Mouse (Mus musculus) G1E (cell line): Measurements from ENCODE around the gene Ccdc113. TPM values are rescaled to one million over a fixed set of nuclear protein-coding genes. Genes with fewer than 3 reads are reported as not detected.

Experiments used
- ATAC-seq: 2 replicates; pipeline ENCODE4 v1.8.0; 2016; ENCODE audit warnings: mild to moderate bottlenecking; ENCODE audit not compliant: insufficient number of reproducible peaks, poor library complexity, low FRiP score, severe bottlenecking; ENCODE audit errors: extremely low read depth
- DNase-seq: peaks from one replicate; pipeline ENCODE4 v3.0.0; 2012; ENCODE audit warnings: low spot score
- H3K27me3 ChIP-seq: 2 replicates; pipeline ENCODE4 v1.6.1; 2012; ENCODE audit warnings: mild to moderate bottlenecking, low read length, inconsistent platforms; ENCODE audit not compliant: insufficient read depth
- H3K36me3 ChIP-seq: replicated peaks from 2 replicates; pipeline ENCODE3; 2012; ENCODE audit warnings: mild to moderate bottlenecking, inconsistent platforms
- H3K4me1 ChIP-seq: 2 replicates; pipeline ENCODE4 v1.6.1; 2012; ENCODE audit warnings: low read depth, low read length, inconsistent platforms, mixed read lengths; ENCODE audit not compliant: insufficient read depth
- H3K4me3 ChIP-seq: 2 replicates; pipeline ENCODE4 v1.5.1; 2012; ENCODE audit warnings: low read depth, mild to moderate bottlenecking, inconsistent platforms, low read length, moderate library complexity, mixed read lengths
- H3K9me3 ChIP-seq: replicated peaks from 2 replicates; pipeline ENCODE4 v1.6.1; 2012; ENCODE audit warnings: inconsistent platforms
- CTCF ChIP-seq: IDR thresholded peaks from 2 replicates; pipeline ENCODE4 v1.5.1; 2012; ENCODE audit warnings: low read depth, low read length, inconsistent platforms, mixed read lengths
- GATA1 ChIP-seq: IDR thresholded peaks from 2 replicates; pipeline ENCODE4 v1.6.1; 2012; ENCODE audit warnings: borderline replicate concordance, low read length, inconsistent platforms, mixed read lengths
- GATA2 ChIP-seq: IDR thresholded peaks from 2 replicates; pipeline ENCODE4 v1.6.1; 2012; ENCODE audit warnings: low read depth, low read length, inconsistent platforms, borderline replicate concordance
- POLR2AphosphoS5 ChIP-seq: IDR thresholded peaks from 2 replicates; pipeline ENCODE4 v1.6.1; 2012; ENCODE audit warnings: low read depth, low read length, inconsistent platforms; ENCODE audit not compliant: insufficient replicate concordance
- TAL1 ChIP-seq: conservative IDR thresholded peaks from 2 replicates; pipeline ENCODE4 v1.6.1; 2012; ENCODE audit warnings: low read depth, low read length, inconsistent platforms, mixed read lengths
- polyA plus RNA-seq: library from polyadenylated mRNA; stranded (reverse); fragments of >175 nt; gene quantifications from 2 replicates; pipeline ENCODE4 v1.2.3, GENCODE M21; 2012
- total RNA-seq, 2 experiments: library from RNA; stranded (forward) in 1 of 2; stranded (reverse) in 1 of 2; fragments of 200-1000 nt in 1 of 2; fragments of >200 nt in 1 of 2; fragmentation: Nextera tagmentation in 1 of 2; gene quantifications; 2 replicates each; pipeline ENCODE4 v1.2.3; 2014 to 2017

The Ccdc113 gene
- total and polyA plus RNA-seq, 3 experiments = not detected

GRCm38 (mm10) chr8:95505606-95506005 lies 28.3 kb upstream of the Ccdc113 start:
- Histone ChIP-seq H3K4me3 (no peak overlapping the region), H3K27me3 (peaks cover 21% of the 10 kb centered on the region), H3K9me3 (no peaks in the 10 kb centered on the region; the same call in 1 of the 2 replicates), H3K4me1 (no peaks in the 10 kb centered on the region), H3K36me3 (no peaks in the 10 kb centered on the region)
- ATAC-seq (no peak), DNase-seq (no peak)
- no peak for TF ChIP-seq GATA2
- no peak for TF ChIP-seq POLR2AphosphoS5
- TF ChIP-seq GATA1 = no peak
- no peak for TF ChIP-seq CTCF
- no peak for TF ChIP-seq TAL1

GRCm38 (mm10) chr8:95506245-95506644 lies 27.6 kb upstream of the Ccdc113 start:
- TF ChIP-seq POLR2AphosphoS5 (no peak), TAL1 (no peak), CTCF (no peak), GATA2 (no peak), GATA1 (no peak)
- DNase-seq (no peak), ATAC-seq (no peak)

GRCm38 (mm10) chr8:95512257-95512656 lies 21.6 kb upstream of the Ccdc113 start:
- Histone ChIP-seq H3K27me3 (peaks cover 21% of the 10 kb centered on the region), H3K36me3 (no peaks in the 10 kb centered on the region), H3K4me1 (no peaks in the 10 kb centered on the region), H3K4me3 (no peak overlapping the region), H3K9me3 (no peaks in the 10 kb centered on the region)
- TF ChIP-seq GATA2 = no peak
- no peak for TF ChIP-seq GATA1
- TF ChIP-seq POLR2AphosphoS5 = no peak
- TF ChIP-seq TAL1 = no peak
- DNase-seq = no peak
- no peak for ATAC-seq

More at GRCm38 (mm10) chr8:95506245-95506644, 27.6 kb upstream of the Ccdc113 start:
- Histone ChIP-seq H3K36me3 (no peaks in the 10 kb centered on the region), H3K4me1 (no peaks in the 10 kb centered on the region), H3K9me3 (no peaks in the 10 kb centered on the region; the same call in 1 of the 2 replicates), H3K27me3 (peaks cover 26% of the 10 kb centered on the region), H3K4me3 (no peak overlapping the region)

GRCm38 (mm10) chr8:95513219-95513618 lies 20.7 kb upstream of the Ccdc113 start:
- no peaks in the 10 kb centered on the region for H3K36me3 ChIP-seq
- H3K27me3 ChIP-seq = peaks cover 21% of the 10 kb centered on the region
- H3K4me3 ChIP-seq = no peak overlapping the region
- H3K9me3 ChIP-seq = no peaks in the 10 kb centered on the region
- no peak for DNase-seq
- H3K4me1 ChIP-seq = no peaks in the 10 kb centered on the region
- no peak for ATAC-seq
- TF ChIP-seq GATA1 (no peak), TAL1 (no peak), GATA2 (no peak), CTCF (no peak), POLR2AphosphoS5 (no peak)

- Histone ChIP-seq H3K9me3 (no peaks in the 10 kb centered on the region), H3K36me3 (no peaks in the 10 kb centered on the region), H3K4me1 (no peaks in the 10 kb centered on the region), H3K4me3 (no peak overlapping the region), H3K27me3 (peaks cover 10% of the 10 kb centered on the region)
- DNase-seq (no peak), ATAC-seq (no peak)
- TF ChIP-seq GATA1 (no peak), TAL1 (no peak), CTCF (no peak), GATA2 (no peak), POLR2AphosphoS5 (no peak)
Measured at GRCm38 (mm10) chr8:95516928-95517327, 17.0 kb upstream of the Ccdc113 start.

- ATAC-seq (no peak), DNase-seq (no peak)
- Histone ChIP-seq H3K9me3 (no peaks in the 10 kb centered on the region), H3K4me3 (no peak overlapping the region), H3K4me1 (no peaks in the 10 kb centered on the region), H3K27me3 (peaks cover 7% of the 10 kb centered on the region), H3K36me3 (no peaks in the 10 kb centered on the region)
- TF ChIP-seq GATA1 = no peak
- TF ChIP-seq GATA2 = no peak
- TF ChIP-seq TAL1 = no peak
- TF ChIP-seq POLR2AphosphoS5 = no peak
- no peak for TF ChIP-seq CTCF
Measured at GRCm38 (mm10) chr8:95523991-95524390, 9.9 kb upstream of the Ccdc113 start.

GRCm38 (mm10) chr8:95528194-95528593 lies 5.7 kb upstream of the Ccdc113 start:
- no peak for ATAC-seq
- no peak for DNase-seq
- H3K4me1 ChIP-seq = no peaks in the 10 kb centered on the region
- no peaks in the 10 kb centered on the region for H3K9me3 ChIP-seq
- no peak overlapping the region for H3K4me3 ChIP-seq
- peaks cover 12% of the 10 kb centered on the region for H3K27me3 ChIP-seq
- no peaks in the 10 kb centered on the region for H3K36me3 ChIP-seq
- TF ChIP-seq CTCF (no peak), GATA2 (no peak), TAL1 (no peak), POLR2AphosphoS5 (no peak), GATA1 (no peak)
